Mouse (Mus musculus) heart, embryonic 14.5 days (tissue): ENCODE results near the gene Celf2. TPM values are rescaled to one million over a fixed set of nuclear protein-coding genes. Genes with fewer than 3 reads are reported as not detected.

Experiments
- ATAC-seq: fragments of 200-750 bp; cut with Nextera tagmentation; 2 replicates; pipeline ENCODE4 v1.8.0; 2017; ENCODE audit warnings: low read depth, moderate TSS enrichment; ENCODE audit not compliant: insufficient number of reproducible peaks, insufficient read depth, low FRiP score
- H3K27ac ChIP-seq, 2 experiments: fragments of 200-500 bp in 1 of 2; fragments of 300-500 bp in 1 of 2; sonication (generic) in 1 of 2; replicated peaks in 1 of 2; 2 replicates each; pipeline ENCODE4 v1.5.1; 2012 to 2014; ENCODE audit warnings: low read depth in 2 of 2, low read length in 2 of 2, control low read depth in 1 of 2, mild to moderate bottlenecking in 1 of 2, mixed read lengths in 1 of 2; ENCODE audit not compliant: control insufficient read depth in 1 of 2, insufficient read depth in 1 of 2
- H3K27me3 ChIP-seq: fragments of 300-500 bp; sonication (generic); 2 replicates; pipeline ENCODE4 v1.6.1; 2014; ENCODE audit warnings: mild to moderate bottlenecking, low read length, control low read depth; ENCODE audit not compliant: control insufficient read depth, insufficient read depth
- H3K36me3 ChIP-seq: fragments of 300-500 bp; sonication (generic); 2 replicates; pipeline ENCODE4 v1.6.1; 2014; ENCODE audit warnings: mild to moderate bottlenecking, control low read depth, low read length, mixed read lengths; ENCODE audit not compliant: control insufficient read depth, insufficient read depth
- H3K4me1 ChIP-seq, 2 experiments: fragments of 200-500 bp in 1 of 2; fragments of 300-500 bp in 1 of 2; sonication (generic) in 1 of 2; 2 replicates each; pipeline ENCODE4 v1.6.1; 2012 to 2014; ENCODE audit warnings: low read length in 2 of 2, control low read depth in 1 of 2, mixed read lengths in 1 of 2; ENCODE audit not compliant: control insufficient read depth in 2 of 2, insufficient read depth in 2 of 2
- H3K4me2 ChIP-seq: fragments of 300-500 bp; sonication (generic); 2 replicates; pipeline ENCODE4 v1.6.1; 2014; ENCODE audit warnings: mild to moderate bottlenecking, low read length
- H3K4me3 ChIP-seq, 2 experiments: fragments of 200-500 bp in 1 of 2; fragments of 300-500 bp in 1 of 2; sonication (generic) in 1 of 2; 2 replicates each; pipeline ENCODE4 v1.5.1; 2012 to 2014; ENCODE audit warnings: low read length in 2 of 2, mild to moderate bottlenecking in 2 of 2, control low read depth in 1 of 2, low read depth in 1 of 2, moderate library complexity in 1 of 2; ENCODE audit not compliant: control insufficient read depth in 1 of 2, insufficient read depth in 1 of 2
- H3K9ac ChIP-seq: fragments of 300-500 bp; sonication (generic); 2 replicates; pipeline ENCODE4 v1.6.1; 2014; ENCODE audit warnings: mild to moderate bottlenecking, low read length
- H3K9me3 ChIP-seq: fragments of 300-500 bp; sonication (generic); 2 replicates; pipeline ENCODE4 v1.6.1; 2016; ENCODE audit warnings: low read length, control low read depth; ENCODE audit not compliant: control insufficient read depth
- WGBS: fragments of 180-500 bp; shearing (Covaris S2); extraction: QIAGEN DNeasy Blood & Tissue Kit; methylation state at CpG from one replicate; pipeline ENCODE4 v1.1.7; 2014; 5-methylcytosine and 5-hydroxymethylcytosine counted together
- polyA plus RNA-seq: library from polyadenylated mRNA; unstranded; fragments of >200 nt; fragmentation: Nextera tagmentation; extraction: Ambion mirVana; gene quantifications from 2 replicates; pipeline ENCODE4 v1.2.1, GENCODE M21; 2014

Gene Celf2
- polyA plus RNA-seq, 1 experiment from 2014 or later = 66.5 TPM

DNA sequence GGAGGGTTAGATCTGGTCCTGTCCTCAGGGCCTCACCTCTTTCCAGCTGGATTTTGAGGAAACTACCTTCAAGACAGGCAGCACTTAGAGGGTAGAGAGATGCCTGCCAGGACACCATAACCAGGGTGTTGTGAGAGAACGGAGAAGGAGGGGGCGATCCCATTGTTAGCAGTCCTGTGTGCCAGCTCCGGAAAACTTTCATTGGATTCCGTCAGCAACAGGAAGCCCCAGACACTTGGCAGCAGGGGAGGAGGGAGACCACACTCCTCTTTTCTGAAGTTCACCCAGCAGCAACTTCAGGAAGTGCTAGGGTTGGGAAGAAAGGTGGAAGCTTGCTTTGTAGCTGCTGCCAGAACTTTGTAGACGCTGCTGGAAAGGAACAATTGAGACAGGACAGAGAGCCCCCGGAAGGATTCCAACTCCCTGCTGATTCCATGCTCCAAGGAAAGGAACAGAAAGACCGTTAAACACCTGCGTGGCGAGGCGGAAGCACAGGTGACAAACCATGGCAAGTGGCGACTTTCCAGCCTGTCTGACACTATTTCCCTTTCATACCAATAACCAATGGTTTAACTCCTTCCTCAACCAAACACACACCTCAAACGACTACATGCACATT is 445.7 kb downstream of the Celf2 start:
- Histone ChIP-seq H3K36me3 (no peaks in the 10 kb centered on the region), H3K27ac (peak overlapping the region; percentile 58 to 64), H3K9me3 (no peaks in the 10 kb centered on the region), H3K4me2 (peak overlapping the region; percentile 42), H3K4me1 (peaks cover 11 to 38% of the 10 kb centered on the region in 2 experiments), H3K9ac (peak overlapping the region; percentile 53), H3K4me3 (no peak overlapping the region), H3K27me3 (no peaks in the 10 kb centered on the region)
- no peak for ATAC-seq
- WGBS = 30% methylated on average over 12 of the region's 12 CpGs

DNA sequence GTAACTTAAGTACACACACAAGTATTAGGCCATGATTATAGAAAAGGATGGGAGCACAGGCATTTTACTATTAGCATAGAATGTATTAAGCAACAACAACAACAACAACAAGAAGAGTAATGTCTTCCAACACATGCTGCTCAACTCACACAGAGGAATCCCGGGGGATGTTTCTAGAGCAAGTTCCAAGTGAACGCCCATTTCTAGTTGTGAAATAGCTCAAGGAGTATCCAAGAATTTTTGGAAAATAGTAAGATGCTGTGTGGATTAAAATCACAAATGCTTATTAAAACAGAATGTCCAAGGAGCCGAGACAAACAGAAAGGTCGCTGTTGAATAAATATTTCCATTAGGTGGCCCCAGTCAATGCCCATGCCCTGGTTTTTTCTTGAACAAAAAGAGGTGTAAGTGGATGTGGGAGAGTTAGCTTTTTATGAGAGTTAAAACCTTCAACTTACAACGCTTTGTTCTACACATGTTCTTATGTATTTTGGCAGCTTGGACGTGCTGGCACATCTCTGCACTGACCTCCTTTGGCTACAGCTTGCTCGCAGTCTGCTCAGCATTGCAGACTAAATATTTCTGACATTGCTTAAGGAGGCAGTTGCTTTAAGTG is 448.8 kb downstream of the Celf2 start:
- Histone ChIP-seq H3K27ac (0 out of 4 replicates have a peak overlapping the region, but pooled peaks of 1 of the 2 experiments have one; percentile 19), H3K9me3 (no peaks in the 10 kb centered on the region), H3K4me1 (peaks cover 11 to 29% of the 10 kb centered on the region in 2 experiments), H3K4me3 (no peak overlapping the region), H3K9ac (no peak overlapping the region), H3K27me3 (no peaks in the 10 kb centered on the region), H3K36me3 (no peaks in the 10 kb centered on the region), H3K4me2 (no peak overlapping the region)
- no peak for ATAC-seq
- WGBS = 71% methylated on average over 7 of the region's 7 CpGs

DNA sequence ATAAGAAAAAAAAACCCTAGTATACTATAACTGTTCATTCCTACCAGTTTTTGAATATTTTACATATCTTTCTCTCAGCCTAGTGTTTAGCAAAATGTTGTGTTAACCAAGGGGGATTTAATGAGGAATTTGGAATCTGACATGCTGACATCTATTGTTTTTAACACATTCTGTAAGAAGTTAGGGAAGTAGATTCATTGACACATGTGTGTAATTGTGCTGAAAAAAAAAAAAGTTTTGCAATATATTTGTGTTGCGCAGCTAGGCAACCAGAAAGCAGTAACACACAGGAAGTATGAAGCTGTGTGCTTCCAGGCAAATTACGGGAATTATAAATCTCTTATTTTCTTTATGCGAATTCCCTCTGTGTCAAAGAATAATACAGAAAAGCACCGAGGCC is 453.0 kb downstream of the Celf2 start:
- Histone ChIP-seq H3K4me2 (no peak overlapping the region), H3K27me3 (no peaks in the 10 kb centered on the region), H3K36me3 (no peaks in the 10 kb centered on the region), H3K9ac (no peak overlapping the region), H3K9me3 (no peaks in the 10 kb centered on the region), H3K27ac (no peak overlapping the region; a peak in 1 of 4 replicates), H3K4me1 (peaks cover 4 to 17% of the 10 kb centered on the region in 2 experiments), H3K4me3 (no peak overlapping the region)
- WGBS = 88% methylated on average over 4 of the region's 4 CpGs
- ATAC-seq = no peak

GRCm38 (mm10) chr2:7055958-7056357 is 453.4 kb downstream of the Celf2 start:
- no peaks in the 10 kb centered on the region for H3K36me3 ChIP-seq
- no peak overlapping the region for H3K4me2 ChIP-seq
- whole genome bisulfite sequencing = 49% methylated on average over 3 of the region's 3 CpGs
- H3K4me1 ChIP-seq = peaks cover 4 to 15% of the 10 kb centered on the region in 2 experiments
- no peak overlapping the region for H3K9ac ChIP-seq
- no peaks in the 10 kb centered on the region for H3K9me3 ChIP-seq
- 0 out of 4 replicates have a peak overlapping the region, but pooled peaks of 1 of the 2 experiments have one; percentile 6 for H3K27ac ChIP-seq
- H3K27me3 ChIP-seq = no peaks in the 10 kb centered on the region
- H3K4me3 ChIP-seq = no peak overlapping the region
- no peak for ATAC-seq

GRCm38 (mm10) chr2:7051090-7051489 is 458.3 kb downstream of the Celf2 start:
- 84% methylated on average over 5 of the region's 5 CpGs for WGBS
- ATAC-seq = no peak
- Histone ChIP-seq H3K27me3 (no peaks in the 10 kb centered on the region), H3K4me2 (no peak overlapping the region), H3K4me1 (peaks cover 4 to 10% of the 10 kb centered on the region in 2 experiments), H3K9me3 (peaks cover 5% of the 10 kb centered on the region; the same call in 1 of the 2 replicates), H3K4me3 (no peak overlapping the region), H3K27ac (no peak overlapping the region), H3K36me3 (no peaks in the 10 kb centered on the region), H3K9ac (no peak overlapping the region)

- WGBS = 16% methylated on average over 1 of the region's 1 CpGs
- no peak for ATAC-seq
Measured at GRCm38 (mm10) chr2:7046155-7046554, 463.2 kb downstream of the Celf2 start.

DNA sequence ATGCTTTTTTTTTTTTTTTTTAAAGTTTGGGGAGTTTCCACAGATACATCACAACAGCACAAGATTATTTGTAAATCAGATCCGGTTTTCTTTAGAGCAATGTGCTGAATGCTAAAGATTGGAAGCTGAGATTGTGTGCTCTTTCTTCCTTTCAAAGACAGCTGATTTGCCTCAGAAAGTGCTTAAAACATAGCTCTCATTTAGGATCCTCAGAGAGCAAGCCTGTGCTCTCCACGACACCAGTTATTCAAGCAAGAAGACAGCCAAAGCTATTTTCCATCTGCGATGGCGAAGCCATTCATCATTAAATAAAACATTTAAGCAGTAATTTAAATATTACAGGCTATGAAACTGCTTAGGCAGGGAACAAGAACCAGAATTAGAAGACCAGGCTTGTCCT is 463.8 kb downstream of the Celf2 start:
- no peak for ATAC-seq
- WGBS = 87% methylated on average over 4 of the region's 4 CpGs

More at GRCm38 (mm10) chr2:7046155-7046554, 463.2 kb downstream of the Celf2 start:
- Histone ChIP-seq H3K9me3 (peaks cover 5% of the 10 kb centered on the region; the same call in 1 of the 2 replicates), H3K27me3 (no peaks in the 10 kb centered on the region), H3K4me2 (no peak overlapping the region), H3K27ac (no peak overlapping the region), H3K9ac (no peak overlapping the region), H3K4me3 (no peak overlapping the region), H3K36me3 (no peaks in the 10 kb centered on the region), H3K4me1 (no peaks in the 10 kb centered on the region)

More for the DNA sequence above, 463.8 kb downstream of the Celf2 start:
- Histone ChIP-seq H3K4me3 (no peak overlapping the region), H3K36me3 (no peaks in the 10 kb centered on the region), H3K27me3 (no peaks in the 10 kb centered on the region), H3K9ac (no peak overlapping the region), H3K9me3 (peaks cover 5% of the 10 kb centered on the region; the same call in 1 of the 2 replicates), H3K4me1 (no peaks in the 10 kb centered on the region), H3K4me2 (no peak overlapping the region), H3K27ac (no peak overlapping the region)
